Mouse (Mus musculus) kidney, embryonic 15.5 days (tissue): Measurements from ENCODE around the gene Kcnk2. TPM values are rescaled to one million over a fixed set of nuclear protein-coding genes. Genes with fewer than 3 reads are reported as not detected.

Source experiments
- microRNA-seq: library from miRNA; unstranded; fragments of <30 nt; microRNA quantifications from one replicate; pipeline ENCODE4, GENCODE M21; 2016
- polyA plus RNA-seq: library from polyadenylated mRNA; unstranded; fragments of >200 nt; fragmentation: Nextera tagmentation; extraction: Ambion mirVana; gene quantifications from 2 replicates; pipeline ENCODE4 v1.2.1, GENCODE M21; 2015

Kcnk2 gene
- polyA plus RNA-seq, 1 experiment from 2014 or later: 2.0 TPM

Small RNA genes within 50 kb of the gene (microRNA-seq; reads per million reads assigned to microRNA genes)
- not detected for gene Gm24092
